Mouse (Mus musculus) cerebellum, adult 9-10 months (tissue): ENCODE data around the gene Ptov1.
A peak's percentile ranks its signal among the peaks of the same experiment; 100 is the strongest.

Experiments
- DNase-seq: peaks from one replicate; pipeline ENCODE4 v3.0.0; 2022

Ptov1 gene

GRCm38 (mm10) chr7:44836423-44837053 lies 33.0 kb downstream of the Ptov1 start:
- DNase-seq, result no peak

GRCm38 (mm10) chr7:44836016-44836404 lies 33.6 kb downstream of the Ptov1 start:
- no peak for DNase-seq

- DNase-seq, result no peak
Measured at GRCm38 (mm10) chr7:44835373-44836015, 34.1 kb downstream of the Ptov1 start.

- DNase-seq, result no peak
Measured at GRCm38 (mm10) chr7:44832763-44833162, 36.8 kb downstream of the Ptov1 start.

- no peak for DNase-seq
Measured at GRCm38 (mm10) chr7:44828706-44829105, 40.9 kb downstream of the Ptov1 start.

GRCm38 (mm10) chr7:44826771-44827170 lies 42.8 kb downstream of the Ptov1 start:
- no peak for DNase-seq

- DNase-seq, result peak; percentile 83
Measured at GRCm38 (mm10) chr7:44824872-44825271, 44.7 kb downstream of the Ptov1 start.

- DNase-seq, result peak; percentile 14
Measured at GRCm38 (mm10) chr7:44823409-44823808, 46.2 kb downstream of the Ptov1 start.

- no peak for DNase-seq
Measured at GRCm38 (mm10) chr7:44821666-44822448, 47.7 kb downstream of the Ptov1 start.

- DNase-seq, result no peak
Measured at GRCm38 (mm10) chr7:44820525-44820924, 49.1 kb downstream of the Ptov1 start.

- DNase-seq, result peak; percentile 15
Measured at GRCm38 (mm10) chr7:44819863-44820262, 49.7 kb downstream of the Ptov1 start.

- peak; percentile 15 for DNase-seq
Measured at GRCm38 (mm10) chr7:44819391-44819790, 50.2 kb downstream of the Ptov1 start.

GRCm38 (mm10) chr7:44818751-44819235 lies 50.8 kb downstream of the Ptov1 start:
- DNase-seq, result peak; percentile 53

- DNase-seq, result peak; percentile 37
Measured at GRCm38 (mm10) chr7:44818164-44818563, 51.4 kb downstream of the Ptov1 start.

- no peak for DNase-seq
Measured at GRCm38 (mm10) chr7:44817441-44817840, 52.1 kb downstream of the Ptov1 start.

- no peak for DNase-seq
Measured at GRCm38 (mm10) chr7:44816470-44817021, 53.0 kb downstream of the Ptov1 start, which contains the start of gene Atf5. TSS of gene Atf5 (minus strand) at chr7:44816658.

GRCm38 (mm10) chr7:44815721-44816469 lies 53.7 kb downstream of the Ptov1 start, which contains the start of the genes Nup62 and Il4i1:
TSS of gene Nup62 (plus strand) at chr7:44816088.
TSS of gene Il4i1 (plus strand) at chr7:44816387.
- peak; percentile 97 for DNase-seq

- peak; percentile 59 for DNase-seq
Measured at GRCm38 (mm10) chr7:44814952-44815553, 54.5 kb downstream of the Ptov1 start.

- DNase-seq, result peak; percentile 40
Measured at GRCm38 (mm10) chr7:44814423-44814822, 55.2 kb downstream of the Ptov1 start.

- no peak for DNase-seq
Measured at GRCm38 (mm10) chr7:44813985-44814384, 55.6 kb downstream of the Ptov1 start.
